Mouse (Mus musculus) liver, postnatal 0 days (tissue): ENCODE measurements around the gene Slc38a10. TPM values are rescaled to one million over a fixed set of nuclear protein-coding genes. Genes with fewer than 3 reads are reported as not detected.

Experiments used
- ATAC-seq: fragments of 200-750 bp; cut with Nextera tagmentation; 2 replicates; pipeline ENCODE4 v1.8.0; 2017; ENCODE audit warnings: mild to moderate bottlenecking, moderate library complexity
- DNase-seq: peaks from one replicate; pipeline ENCODE4 v3.0.0-alpha.2; 2016
- H3K27ac ChIP-seq: fragments of 300-500 bp; sonication (generic); 2 replicates; pipeline ENCODE4 v1.5.1; 2014; ENCODE audit warnings: antibody characterized with exemption, moderate library complexity, mild to moderate bottlenecking, low read depth
- H3K27me3 ChIP-seq: fragments of 300-500 bp; sonication (generic); 2 replicates; pipeline ENCODE4 v1.6.1; 2014; ENCODE audit warnings: low read length, control low read depth, mixed read lengths; ENCODE audit not compliant: insufficient read depth
- H3K36me3 ChIP-seq: fragments of 300-500 bp; sonication (generic); replicated peaks from 2 replicates; pipeline ENCODE4 v1.6.1; 2014; ENCODE audit warnings: mild to moderate bottlenecking, control low read depth, low read length, moderate library complexity, mixed read lengths; ENCODE audit not compliant: insufficient read depth
- H3K4me1 ChIP-seq: fragments of 300-500 bp; sonication (generic); 2 replicates; pipeline ENCODE4 v1.6.1; 2014; ENCODE audit warnings: antibody characterized with exemption, mild to moderate bottlenecking, control low read depth; ENCODE audit not compliant: insufficient read depth
- H3K4me2 ChIP-seq: fragments of 300-500 bp; sonication (generic); 2 replicates; pipeline ENCODE4 v1.6.1; 2014; ENCODE audit warnings: low read depth, mild to moderate bottlenecking, low read length, moderate library complexity, mixed read lengths
- H3K4me3 ChIP-seq: fragments of 300-500 bp; sonication (generic); 2 replicates; pipeline ENCODE4 v1.5.1; 2014; ENCODE audit warnings: low read depth, low read length
- H3K9ac ChIP-seq: fragments of 300-500 bp; sonication (generic); replicated peaks from 2 replicates; pipeline ENCODE4 v1.6.1; 2014; ENCODE audit warnings: mild to moderate bottlenecking, moderate library complexity
- H3K9me3 ChIP-seq: fragments of 300-500 bp; sonication (generic); 2 replicates; pipeline ENCODE4 v1.6.1; 2016; ENCODE audit warnings: mild to moderate bottlenecking, control low read depth, low read length, mixed read lengths
- CTCF ChIP-seq: sonication (generic); IDR thresholded peaks from 2 replicates; pipeline ENCODE4 v1.5.1; 2016; ENCODE audit warnings: antibody characterized with exemption, low read depth
- EP300 ChIP-seq: IDR thresholded peaks from 2 replicates; pipeline ENCODE4 v1.6.1; 2016; ENCODE audit warnings: antibody characterized with exemption, low read depth, mild to moderate bottlenecking
- WGBS: fragments of 180-500 bp; shearing (Covaris S2); extraction: QIAGEN DNeasy Blood & Tissue Kit; methylation state at CpG from one replicate; pipeline ENCODE4 v1.1.7; 2014; ENCODE audit not compliant: insufficient replicate concordance; 5-methylcytosine and 5-hydroxymethylcytosine counted together
- polyA plus RNA-seq: library from polyadenylated mRNA; unstranded; fragments of >200 nt; fragmentation: Nextera tagmentation; extraction: Ambion mirVana; gene quantifications from 2 replicates; pipeline ENCODE4 v1.2.1, GENCODE M21; 2015

Slc38a10 gene
- 25.0 and 28.0 TPM in 2 replicates for polyA plus RNA-seq

DNA sequence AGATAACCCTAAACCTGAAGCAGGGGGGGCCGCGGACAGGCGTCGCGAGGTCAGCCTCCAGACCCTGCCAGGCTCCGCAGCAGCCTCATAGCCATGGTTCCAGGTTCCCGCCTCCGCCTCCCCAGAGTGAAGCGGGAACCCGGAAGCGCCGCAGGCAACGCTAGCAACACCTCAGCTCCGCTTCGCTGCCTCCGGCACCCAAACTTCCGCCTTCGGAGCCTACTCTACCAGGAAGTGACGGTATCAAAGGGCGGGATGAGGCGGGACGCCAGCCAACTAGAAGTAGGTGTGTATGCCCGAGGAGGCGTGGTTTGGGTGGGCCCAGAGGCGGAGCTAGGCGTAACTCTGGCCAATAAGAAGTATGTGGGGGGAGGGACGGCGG is at the start of gene Slc38a10:
Slc38a10 (minus strand) TSS at position 234 of the 382 bp plus-strand sequence.
- Histone ChIP-seq H3K9ac (peak within 1 kb of the TSS; percentile 95), H3K27me3 (no peaks in the 10 kb centered on the region), H3K9me3 (no peaks in the 10 kb centered on the region), H3K4me2 (peak within 1 kb of the TSS; percentile 88), H3K27ac (peak within 1 kb of the TSS; percentile 96), H3K4me3 (peak within 1 kb of the TSS; percentile 99), H3K4me1 (peaks cover 17% of the 10 kb centered on the region), H3K36me3 (peaks cover 7% of the 10 kb centered on the region; the same call in 1 of the 2 replicates)
- TF ChIP-seq CTCF (no peak), EP300 (peak; percentile 58; the same call in 1 of the 2 replicates)
- peak; percentile 96 for ATAC-seq
- DNase-seq, result peak; percentile 100
- under 1% methylated on average over 28 of the region's 28 CpGs for WGBS

GRCm38 (mm10) chr11:120200621-120201020 is 49.5 kb upstream of the Slc38a10 start:
- no peaks in the 10 kb centered on the region for H3K27me3 ChIP-seq
- 60% methylated on average over 6 of the region's 6 CpGs for WGBS

GRCm38 (mm10) chr11:120199766-120200165 is 48.6 kb upstream of the Slc38a10 start:
- no peak for ATAC-seq
- no peak for DNase-seq
- TF ChIP-seq CTCF, result no peak
- TF ChIP-seq EP300, result no peak
- WGBS, result 48% methylated on average over 7 of the region's 7 CpGs
- no peak overlapping the region for H3K4me3 ChIP-seq
- no peaks in the 10 kb centered on the region for H3K27me3 ChIP-seq
- no peak overlapping the region for H3K4me2 ChIP-seq
- no peaks in the 10 kb centered on the region for H3K9me3 ChIP-seq
- no peak overlapping the region for H3K9ac ChIP-seq
- H3K27ac ChIP-seq, result no peak overlapping the region
- no peaks in the 10 kb centered on the region for H3K36me3 ChIP-seq
- H3K4me1 ChIP-seq, result no peaks in the 10 kb centered on the region; the same call in 1 of the 2 replicates

More at GRCm38 (mm10) chr11:120200621-120201020, 49.5 kb upstream of the Slc38a10 start:
- no peak for TF ChIP-seq EP300
- TF ChIP-seq CTCF, result no peak
- Histone ChIP-seq H3K4me2 (no peak overlapping the region), H3K36me3 (no peaks in the 10 kb centered on the region), H3K4me1 (no peaks in the 10 kb centered on the region; the same call in 1 of the 2 replicates), H3K9ac (no peak overlapping the region), H3K9me3 (no peaks in the 10 kb centered on the region), H3K27ac (no peak overlapping the region), H3K4me3 (no peak overlapping the region)
- ATAC-seq (no peak), DNase-seq (no peak)

DNA sequence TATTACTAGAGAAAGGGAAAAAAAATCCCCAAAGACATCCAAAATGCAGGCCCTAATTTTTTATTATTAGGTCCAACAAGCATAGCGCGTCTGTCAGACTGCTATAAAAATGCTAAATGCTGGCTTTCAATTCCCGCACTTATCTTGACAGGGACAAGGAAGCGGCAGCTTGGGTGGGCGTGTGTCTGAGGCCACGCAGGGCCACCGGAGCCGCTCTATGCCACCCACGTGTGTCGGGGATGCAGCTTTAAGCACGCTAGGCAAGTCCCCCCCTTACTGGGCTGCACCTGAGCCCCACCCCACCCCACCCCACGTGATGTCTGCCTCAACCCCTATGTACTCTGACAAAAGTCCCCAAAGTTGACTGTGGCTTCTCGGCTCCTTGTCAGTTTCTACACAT is 47.7 kb upstream of the Slc38a10 start:
- Histone ChIP-seq H3K4me1 (no peaks in the 10 kb centered on the region; the same call in 1 of the 2 replicates), H3K9me3 (no peaks in the 10 kb centered on the region), H3K27me3 (no peaks in the 10 kb centered on the region), H3K9ac (no peak overlapping the region), H3K4me3 (no peak overlapping the region), H3K27ac (no peak overlapping the region), H3K4me2 (no peak overlapping the region), H3K36me3 (no peaks in the 10 kb centered on the region)
- no peak for ATAC-seq
- no peak for TF ChIP-seq EP300
- TF ChIP-seq CTCF, result no peak
- no peak for DNase-seq
- WGBS, result 39% methylated on average over 13 of the region's 13 CpGs

GRCm38 (mm10) chr11:120190526-120191412 is 39.6 kb upstream of the Slc38a10 start:
- peak overlapping the region; percentile 83 for H3K4me2 ChIP-seq
- 52% methylated on average over 14 of the region's 14 CpGs for WGBS
- no peak for DNase-seq
- H3K4me1 ChIP-seq, result peaks cover 7% of the 10 kb centered on the region
- H3K9me3 ChIP-seq, result no peaks in the 10 kb centered on the region
- no peak for TF ChIP-seq EP300
- no peak for TF ChIP-seq CTCF
- H3K36me3 ChIP-seq, result no peaks in the 10 kb centered on the region
- no peak for ATAC-seq
- H3K27me3 ChIP-seq, result peaks cover 40% of the 10 kb centered on the region
- H3K27ac ChIP-seq, result peak overlapping the region; percentile 72
- H3K4me3 ChIP-seq, result 0 out of 2 replicates have a peak overlapping the region, but pooled peaks have one; percentile 68
- H3K9ac ChIP-seq, result no peak overlapping the region

- peak overlapping the region; percentile 83 for H3K4me2 ChIP-seq
- H3K36me3 ChIP-seq, result no peaks in the 10 kb centered on the region
- TF ChIP-seq EP300, result peak; percentile 17; the same call in 1 of the 2 replicates
- no peak for TF ChIP-seq CTCF
- peak overlapping the region; percentile 68 for H3K4me3 ChIP-seq
- WGBS, result under 1% methylated on average over 58 of the region's 68 CpGs
- H3K4me1 ChIP-seq, result peaks cover 11% of the 10 kb centered on the region
- ATAC-seq (peak; percentile 92), DNase-seq (peak; percentile 95)
- H3K27ac ChIP-seq, result peak overlapping the region; percentile 87
- H3K9ac ChIP-seq, result peak overlapping the region; percentile 76
- H3K27me3 ChIP-seq, result peaks cover 48% of the 10 kb centered on the region
- H3K9me3 ChIP-seq, result no peaks in the 10 kb centered on the region
Observed at GRCm38 (mm10) chr11:120189459-120190312, 38.5 kb upstream of the Slc38a10 start.
